Mouse (Mus musculus) G1E (cell line): ENCODE results near the gene Otop2.

Experiments used
- CTCF ChIP-seq: IDR thresholded peaks from 2 replicates; pipeline ENCODE4 v1.5.1; 2012; ENCODE audit warnings: low read depth, low read length, inconsistent platforms, mixed read lengths
- GATA1 ChIP-seq: IDR thresholded peaks from 2 replicates; pipeline ENCODE4 v1.6.1; 2012; ENCODE audit warnings: borderline replicate concordance, low read length, inconsistent platforms, mixed read lengths
- TAL1 ChIP-seq: conservative IDR thresholded peaks from 2 replicates; pipeline ENCODE4 v1.6.1; 2012; ENCODE audit warnings: low read depth, low read length, inconsistent platforms, mixed read lengths

DNA sequence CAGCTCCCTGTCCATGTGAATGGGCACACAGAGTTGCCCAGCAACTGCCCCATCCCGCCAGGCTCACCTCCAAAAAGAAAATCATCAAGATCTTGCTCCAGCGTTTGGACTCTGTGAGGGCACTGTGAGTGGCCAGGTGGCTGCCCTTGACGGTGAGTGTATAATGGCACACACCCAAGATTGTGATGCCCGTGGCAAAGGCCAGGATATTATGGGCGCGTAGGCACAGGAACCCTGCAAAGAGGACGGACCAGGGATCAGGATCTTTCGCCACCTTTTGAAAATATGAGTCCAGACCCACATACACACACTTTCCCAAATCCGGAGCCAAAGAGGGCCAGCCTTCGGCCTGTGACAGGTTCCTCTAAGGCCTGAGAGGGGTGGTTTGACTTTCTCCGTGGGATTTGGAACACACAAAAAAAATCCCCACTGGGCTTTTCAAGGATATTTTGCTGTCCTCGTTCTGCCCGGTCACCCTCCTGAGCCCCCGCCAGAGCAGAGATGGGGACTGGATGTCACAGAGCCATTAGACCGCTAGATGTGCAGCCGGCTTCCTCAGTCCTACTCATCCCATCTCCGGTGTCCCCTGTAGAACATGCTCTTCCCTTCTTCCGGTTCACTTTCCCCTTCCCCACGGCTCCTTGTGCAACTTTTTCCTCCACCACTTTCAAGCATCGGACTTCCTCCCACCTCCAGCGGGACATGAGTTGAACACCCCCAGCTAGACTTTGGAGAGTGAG, 10.3 kb upstream of the Otop2 start:
- TF ChIP-seq GATA1 (no peak), CTCF (no peak), TAL1 (no peak)
